Mouse (Mus musculus) thymus, adult 2 months (tissue): ENCODE results near the gene Syt1.

ENCODE experiments used
- CTCF ChIP-seq: fragments of 200-500 bp; IDR thresholded peaks from 2 replicates; pipeline ENCODE4 v1.5.1; 2012; ENCODE audit warnings: mild to moderate bottlenecking, control low read depth, low read length, moderate library complexity, borderline replicate concordance; ENCODE audit not compliant: control insufficient read depth, poor library complexity, insufficient read depth; ENCODE audit errors: extremely low read depth
- POLR2A ChIP-seq: fragments of 200-500 bp; IDR thresholded peaks from 2 replicates; pipeline ENCODE4 v1.6.1; 2012; ENCODE audit warnings: mild to moderate bottlenecking, low read length, control low read depth, moderate library complexity; ENCODE audit not compliant: control insufficient read depth, poor library complexity, insufficient read depth; ENCODE audit errors: extremely low read depth

DNA sequence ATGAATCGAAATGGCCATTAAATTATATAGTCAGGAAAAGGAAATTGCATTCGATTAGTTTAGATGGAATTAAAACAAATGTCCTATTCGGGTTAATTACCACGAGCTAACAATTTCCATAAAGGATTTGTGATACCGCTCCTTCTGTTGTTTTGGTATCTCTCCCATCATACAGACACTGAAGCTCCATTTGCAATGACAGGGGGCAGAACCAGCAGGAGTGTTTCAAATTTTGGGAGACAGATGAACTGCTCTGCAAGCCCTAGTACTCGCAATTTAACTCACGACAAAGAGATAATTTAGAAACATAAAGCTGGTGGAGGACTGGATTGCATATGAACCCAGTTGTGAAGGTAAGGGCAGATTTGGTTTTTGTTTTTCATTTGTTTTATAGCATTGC, 210.0 kb downstream of the Syt1 start:
- TF ChIP-seq POLR2A (no peak), CTCF (no peak)
